In genomic region chr5:110879584-110880374, GRCm38 (mm10) we compare ENCODE assay signal across 8 mouse cellular contexts. TPM values are rescaled to one million over a fixed set of nuclear protein-coding genes. Genes with fewer than 3 reads are reported as not detected.
A peak's percentile ranks its signal among the peaks of the same experiment; 100 is the strongest.
DNase-seq lines count a peak whose midpoint lies in the region; ATAC-seq and TF ChIP-seq lines count a peak whose summit lies in the region.

Gene Ttc28, plus strand, starts transcription at chr5:110879803.

- intact Hi-C loops in heart, postnatal 10 days (cut with DNase I), result loop anchor here (1.0 kb wide), 1 partner anchor 22 kb away; no protein-coding TSS in a partner anchor

- peak within 1 kb of the TSS; percentile 72 to 88 for H3K4me3 ChIP-seq in ES-E14 (ENCODE audit: insufficient read depth in 1 of 2, low read depth in 1 of 2, low read length in 2 of 2, poor library complexity in 1 of 2, severe bottlenecking in 1 of 2)
- H3K4me3 ChIP-seq in forebrain, embryonic 14.5 days (ENCODE audit: low read depth, low read length), result peak within 1 kb of the TSS; percentile 74
- H3K4me3 ChIP-seq in liver, postnatal 0 days (ENCODE audit: low read depth, low read length), result peak within 1 kb of the TSS; percentile 79
- peak within 1 kb of the TSS; percentile 83 for H3K4me3 ChIP-seq in neural tube, embryonic 15.5 days (replicated peaks)

- no peak for TF ChIP-seq CTCF in liver, postnatal 0 days (IDR thresholded peaks at IDR 0.05; ENCODE audit: low read depth)

- no peaks in the 10 kb centered on the region for H3K27me3 ChIP-seq in forebrain, embryonic 14.5 days (replicated peaks; ENCODE audit: control insufficient read depth, insufficient read depth, low read length)
- no peaks in the 10 kb centered on the region for H3K27me3 ChIP-seq in liver, postnatal 0 days (ENCODE audit: insufficient read depth, low read length)
- no peaks in the 10 kb centered on the region for H3K27me3 ChIP-seq in neural tube, embryonic 15.5 days (replicated peaks)

- H3K9me3 ChIP-seq in ES-E14 (ENCODE audit: control insufficient read depth, insufficient read depth, low read depth, low read length), result no peaks in the 10 kb centered on the region
- H3K9me3 ChIP-seq in forebrain, embryonic 14.5 days (replicated peaks; ENCODE audit: control insufficient read depth, low read length), result no peaks in the 10 kb centered on the region
- H3K9me3 ChIP-seq in liver, postnatal 0 days (ENCODE audit: low read length), result no peaks in the 10 kb centered on the region
- no peaks in the 10 kb centered on the region for H3K9me3 ChIP-seq in neural tube, embryonic 15.5 days (replicated peaks)

- peaks cover 7% of the 10 kb centered on the region; the same call in 1 of the 2 replicates for H3K36me3 ChIP-seq in ES-E14 (ENCODE audit: control insufficient read depth, insufficient read depth, low read length, poor library complexity, severe bottlenecking)
- H3K36me3 ChIP-seq in forebrain, embryonic 14.5 days (ENCODE audit: control insufficient read depth, insufficient read depth, low read length), result peaks cover 9% of the 10 kb centered on the region
- H3K36me3 ChIP-seq in liver, postnatal 0 days (replicated peaks; ENCODE audit: insufficient read depth, low read length), result no peaks in the 10 kb centered on the region
- no peaks in the 10 kb centered on the region for H3K36me3 ChIP-seq in neural tube, embryonic 15.5 days

- peak within 1 kb of the TSS; percentile 66 for H3K9ac ChIP-seq in ES-E14 (ENCODE audit: insufficient read depth, low read depth, low read length, poor library complexity, severe bottlenecking)
- peak within 1 kb of the TSS; percentile 94 for H3K9ac ChIP-seq in forebrain, embryonic 14.5 days (ENCODE audit: low read length)
- peak within 1 kb of the TSS; percentile 79 for H3K9ac ChIP-seq in liver, postnatal 0 days (replicated peaks)
- H3K9ac ChIP-seq in neural tube, embryonic 15.5 days (replicated peaks), result peak within 1 kb of the TSS; percentile 81

- H3K4me1 ChIP-seq in ES-E14 (ENCODE audit: control insufficient read depth in 2 of 2, insufficient read depth in 2 of 2, low read length in 2 of 2, poor library complexity in 1 of 2), result peaks cover 5% of the 10 kb centered on the region in 2 experiments; a peak in 2 of 4 replicates
- peaks cover 6% of the 10 kb centered on the region for H3K4me1 ChIP-seq in forebrain, embryonic 14.5 days (ENCODE audit: control insufficient read depth, insufficient read depth, low read length)
- H3K4me1 ChIP-seq in liver, postnatal 0 days (ENCODE audit: insufficient read depth), result no peaks in the 10 kb centered on the region
- peaks cover 14% of the 10 kb centered on the region for H3K4me1 ChIP-seq in neural tube, embryonic 15.5 days

- peak; percentile 52 for DNase-seq in ES-E14 (ENCODE audit: low read depth, low spot score)
- DNase-seq in forebrain, embryonic 14.5 days (ENCODE audit: low spot score), result peak; percentile 92
- peak; percentile 93 for DNase-seq in heart, postnatal 10 days
- peak; percentile 88 for DNase-seq in layer of hippocampus, adult 11-12 months (ENCODE audit: low spot score)
- peak; percentile 89 for DNase-seq in liver, postnatal 0 days
- DNase-seq in testis, postnatal 10 days (ENCODE audit: low spot score), result peak; percentile 94

- no peak within 1 kb of the TSS for H3K27ac ChIP-seq in ES-E14 (ENCODE audit: insufficient read depth, low read depth, low read length, poor library complexity, severe bottlenecking)
- peak within 1 kb of the TSS; percentile 63 for H3K27ac ChIP-seq in forebrain, embryonic 14.5 days (ENCODE audit: low read depth, low read length)
- H3K27ac ChIP-seq in liver, postnatal 0 days (ENCODE audit: low read depth), result no peak within 1 kb of the TSS
- peak within 1 kb of the TSS; percentile 87 for H3K27ac ChIP-seq in neural tube, embryonic 15.5 days (replicated peaks)

- ATAC-seq in cerebellum, adult (ENCODE audit: insufficient number of reproducible peaks, low FRiP score, low TSS enrichment), result peak; percentile 86
- peak; percentile 91 for ATAC-seq in forebrain, embryonic 14.5 days
- peak; percentile 97 for ATAC-seq in liver, postnatal 0 days
- ATAC-seq in neural tube, embryonic 15.5 days (ENCODE audit: low FRiP score), result peak; percentile 90

- peak within 1 kb of the TSS; percentile 82 for H3K4me2 ChIP-seq in forebrain, embryonic 14.5 days (ENCODE audit: low read length)
- peak within 1 kb of the TSS; percentile 82 for H3K4me2 ChIP-seq in liver, postnatal 0 days (ENCODE audit: low read depth, low read length)
- H3K4me2 ChIP-seq in neural tube, embryonic 15.5 days, result peak within 1 kb of the TSS; percentile 88

- under 1% methylated on average over 77 of the region's 101 CpGs for WGBS in forebrain, embryonic 14.5 days
- 1% methylated on average over 70 of the region's 101 CpGs for WGBS in liver, postnatal 0 days (ENCODE audit: insufficient replicate concordance)
- under 1% methylated on average over 95 of the region's 101 CpGs for WGBS in neural tube, embryonic 15.5 days

- in situ Hi-C loops in ES-E14 (cut with MboI; ENCODE audit: low sequenced_read_pairs in 2 of 2, unreplicated experiment in 2 of 2), result no loop called here

- no peak for TF ChIP-seq EP300 in liver, postnatal 0 days (IDR thresholded peaks at IDR 0.05; ENCODE audit: low read depth)

TF ChIP-seq in ES-E14, 5 proteins besides CTCF, POLR2A, EP300 and RAD21:
- TF ChIP-seq ZC3H11A (IDR thresholded peaks at IDR 0.05; ENCODE audit: borderline replicate concordance, low read depth, low read length) (no peak), ZNF384 (IDR thresholded peaks at IDR 0.05; ENCODE audit: low read depth, low read length) (no peak), CHD2 (IDR thresholded peaks at IDR 0.05; ENCODE audit: low read depth, low read length) (no peak), MAFK (IDR thresholded peaks at IDR 0.05; ENCODE audit: insufficient read depth, low read depth, low read length) (no peak), HCFC1 (IDR thresholded peaks at IDR 0.05; ENCODE audit: borderline replicate concordance, insufficient read depth, low read length) (no peak)
TF ChIP-seq in ES-E14: peak in this region for 0.

RNA-seq across cellular contexts. Expression of gene Ttc28, which starts in this region (rescaled TPM):
- 5.2 and 5.8 TPM in 2 replicates for total RNA-seq in ES-E14 (2012; rRNA removed)
- 29.0 and 37.9 TPM in 2 replicates for polyA plus RNA-seq in forebrain, embryonic 14.5 days (2014; fragmentation: Nextera tagmentation; extraction: Ambion mirVana)
- total RNA-seq in heart, postnatal 10 days (2021), result 10 to 100 TPM; 26.7 to 29.3 TPM
- polyA plus RNA-seq in liver, postnatal 0 days (2015; fragmentation: Nextera tagmentation; extraction: Ambion mirVana), result 0.62 and 0.73 TPM in 2 replicates
- polyA plus RNA-seq in neural tube, embryonic 15.5 days (2015; fragmentation: Nextera tagmentation; extraction: Ambion mirVana), result 18.3 and 18.8 TPM in 2 replicates

Comparison
In these comparisons a context has a peak if more than half of its experiments do, and no peak if none do; other contexts are left out.
1. RNA of gene Ttc28 (polyA plus RNA-seq): 29.0 to 37.9 TPM in forebrain, embryonic 14.5 days and 18.3 to 18.8 TPM in neural tube, embryonic 15.5 days; 0.62 to 0.73 TPM in liver, postnatal 0 days; every median in the first group is over 10 times any median in the second.
2. Peak in DNase-seq, ATAC-seq, H3K4me3 ChIP-seq, H3K9ac ChIP-seq and H3K4me2 ChIP-seq in liver, postnatal 0 days; RNA of the gene not detected or under 1 TPM.
3. H3K27ac ChIP-seq: peak in forebrain, embryonic 14.5 days (single experiment) and neural tube, embryonic 15.5 days (single experiment); none in ES-E14 (single experiment) and liver, postnatal 0 days (single experiment).
4. Peak in every context shown above with its lines, with median percentiles within 50 percentile points of each other: DNase-seq, H3K4me3 ChIP-seq, H3K9ac ChIP-seq, ATAC-seq and H3K4me2 ChIP-seq.